Mouse (Mus musculus) macrophage (primary cell): ENCODE measurements around the gene Ginm1. TPM values are rescaled to one million over a fixed set of nuclear protein-coding genes. Genes with fewer than 3 reads are reported as not detected.

Source experiments
- polyA plus RNA-seq: library from polyadenylated mRNA; stranded (reverse); fragments of 250-400 nt; gene quantifications from 3 replicates; pipeline ENCODE4 v1.2.4, GENCODE M21; 2018; ENCODE audit warnings: inconsistent platforms

The Ginm1 gene
- polyA plus RNA-seq, 1 experiment from 2014 or later: 123 TPM

Other genes starting within 250 kb of the Ginm1 start
- gene Lrp11, start 203.0 kb downstream of the Ginm1 start, polyA plus RNA-seq: 8.9 to 12.3 TPM (median 11.3 TPM) in 3 replicates
- 4.6 to 21.2 TPM (median 6.0 TPM) in 3 replicates for gene Nup43, start 125.3 kb downstream of the Ginm1 start, polyA plus RNA-seq
- 35.0 to 67.7 TPM (median 47.9 TPM) in 3 replicates for gene Pcmt1, start 111.7 kb downstream of the Ginm1 start, polyA plus RNA-seq
- 12.6 to 14.5 TPM (median 13.7 TPM) in 3 replicates for gene Lats1, start 111.6 kb downstream of the Ginm1 start, polyA plus RNA-seq
- 26.3 to 32.2 TPM (median 29.9 TPM) in 3 replicates for gene Katna1, start 66.8 kb downstream of the Ginm1 start, polyA plus RNA-seq
- 19.7 to 34.0 TPM (median 19.9 TPM) in 3 replicates for gene Ppil4, start 67 bp upstream of the Ginm1 start, polyA plus RNA-seq
- gene Zc3h12d, start 39.6 kb upstream of the Ginm1 start, polyA plus RNA-seq: 21.6 to 37.6 TPM (median 28.7 TPM) in 3 replicates
- gene Tab2, start 163.4 kb upstream of the Ginm1 start, polyA plus RNA-seq: 68.6 to 151 TPM (median 74.9 TPM) in 3 replicates